Comparison of ENCODE assay signal across 8 mouse cellular contexts in genomic region chr1:170997756-170998655, GRCm38 (mm10). TPM values are rescaled to one million over a fixed set of nuclear protein-coding genes. Genes with fewer than 3 reads are reported as not detected.
DNase-seq lines count a peak whose midpoint lies in the region; ATAC-seq and TF ChIP-seq lines count a peak whose summit lies in the region.

No protein-coding gene starts in this region.

- no peaks in the 10 kb centered on the region for H3K4me1 ChIP-seq in cerebellum, adult 2 months (ENCODE audit: control insufficient read depth, insufficient read depth, low read length)

- no peaks in the 10 kb centered on the region for H3K27me3 ChIP-seq in cerebellum, adult 2 months (ENCODE audit: control insufficient read depth, insufficient read depth, low read length)

- no peak overlapping the region for H3K27ac ChIP-seq in cerebellum, adult 2 months (ENCODE audit: insufficient read depth, low read length)

- TF ChIP-seq CTCF in cerebellum, adult 2 months (IDR thresholded peaks at IDR 0.05; ENCODE audit: borderline replicate concordance, insufficient read depth, low read depth, low read length) = no peak

- WGBS in cerebellum, adult 2 months = 43% methylated on average over 21 of the region's 21 CpGs

- peak; percentile 25 to 28 for DNase-seq in cerebellum, adult 2 months
- DNase-seq in cerebellum, adult 9-10 months = no peak
- DNase-seq in T-cell, adult 2 months (ENCODE audit: low spot score) = peak; percentile 27
- DNase-seq in left cerebral cortex, adult 8-10 months (ENCODE audit: low spot score in 2 of 2) = peak; percentile 39 to 46
- DNase-seq in lung, postnatal 4 days = peak; percentile 63 to 71
- peak; percentile 30 for DNase-seq in right cerebral cortex, postnatal 4 days

- peak; percentile 95 for ATAC-seq in frontal cortex, adult (ENCODE audit: low TSS enrichment)
- peak; percentile 94 to 95 for ATAC-seq in hematopoietic stem cell, adult 5-6 weeks (replicated peaks in 1 of 2; ENCODE audit: insufficient read depth in 1 of 2, low FRiP score in 2 of 2, low TSS enrichment in 1 of 2, low read depth in 1 of 2, poor library complexity in 2 of 2, severe bottlenecking in 2 of 2)

- TF ChIP-seq POLR2A in cerebellum, adult 2 months (IDR thresholded peaks at IDR 0.05; ENCODE audit: borderline replicate concordance, insufficient read depth, low read length) = no peak

- H3K4me3 ChIP-seq in cerebellum, adult 2 months (replicated peaks; ENCODE audit: insufficient read depth, low read depth, low read length) = peak overlapping the region; percentile 25

RNA-seq across cellular contexts. Expression of gene Fcgr4, which starts 20.7 kb away (rescaled TPM):
- 0.18 and 0.22 TPM in 2 replicates for polyA plus RNA-seq in cerebellum, adult 2 months (2012; rRNA removed)
- 1.1 and 6.9 TPM in 2 replicates for total RNA-seq in hematopoietic stem cell, adult 5-6 weeks (2017)
- total RNA-seq in left cerebral cortex, adult 8-10 months (2022) = under 1 TPM in 3 of 4 experiments, not detected in 1; 0.30 to 0.72 (median 0.43) TPM

RNA-seq across cellular contexts. Expression of gene Fcgr2b, which starts 21.7 kb away (rescaled TPM):
- 2.0 and 2.4 TPM in 2 replicates for polyA plus RNA-seq in cerebellum, adult 2 months (2012; rRNA removed)
- total RNA-seq in hematopoietic stem cell, adult 5-6 weeks (2017) = 18.5 and 26.0 TPM in 2 replicates
- total RNA-seq in left cerebral cortex, adult 8-10 months (2022) = 10 to 100 TPM in 2 of 4 experiments, 1 to 10 TPM in 2; 4.8 to 24.1 (median 10.7) TPM
